Mouse (Mus musculus) WW6 (cell line): ENCODE results near the gene Dmwd.
A peak's percentile ranks its signal among the peaks of the same experiment; 100 is the strongest.

Source experiments
- DNase-seq: peaks from one replicate; pipeline ENCODE4 v3.0.0-alpha.2; 2013; ENCODE audit warnings: low read depth, low spot score

Dmwd gene

DNA sequence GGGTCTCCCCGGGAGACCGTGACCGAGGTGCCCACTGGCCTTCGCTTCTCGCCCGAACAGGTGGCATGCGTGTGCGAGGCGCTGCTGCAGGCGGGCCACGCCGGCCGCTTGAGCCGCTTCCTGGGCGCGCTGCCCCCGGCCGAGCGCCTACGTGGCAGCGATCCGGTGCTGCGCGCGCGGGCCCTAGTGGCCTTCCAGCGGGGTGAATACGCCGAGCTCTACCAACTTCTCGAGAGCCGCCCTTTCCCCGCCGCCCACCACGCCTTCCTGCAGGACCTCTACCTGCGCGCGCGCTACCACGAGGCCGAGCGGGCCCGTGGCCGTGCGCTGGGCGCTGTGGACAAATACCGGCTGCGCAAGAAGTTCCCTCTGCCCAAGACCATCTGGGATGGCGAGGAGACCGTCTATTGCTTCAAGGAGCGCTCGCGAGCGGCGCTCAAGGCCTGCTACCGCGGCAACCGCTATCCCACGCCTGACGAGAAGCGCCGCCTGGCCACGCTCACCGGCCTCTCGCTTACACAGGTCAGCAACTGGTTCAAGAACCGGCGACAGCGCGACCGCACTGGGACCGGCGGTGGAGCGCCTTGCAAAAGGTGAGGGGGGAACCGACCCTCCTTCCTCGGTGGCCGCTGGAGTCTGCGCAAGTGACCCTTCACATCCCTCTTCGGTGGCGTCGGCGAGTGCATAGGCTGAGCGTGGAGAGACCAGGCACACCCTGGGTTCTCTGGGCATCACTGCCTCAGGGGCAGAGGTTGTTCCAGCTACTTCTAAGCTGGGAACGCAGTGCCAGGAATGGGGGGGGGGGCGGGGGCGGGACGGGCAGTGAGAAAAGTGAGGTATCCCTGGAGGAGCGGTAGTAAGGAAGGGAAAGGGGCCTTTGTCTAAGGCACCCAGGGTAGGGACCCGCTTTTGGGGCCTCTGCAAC, 19.1 kb downstream of the Dmwd start:
- DNase-seq: no peak

DNA sequence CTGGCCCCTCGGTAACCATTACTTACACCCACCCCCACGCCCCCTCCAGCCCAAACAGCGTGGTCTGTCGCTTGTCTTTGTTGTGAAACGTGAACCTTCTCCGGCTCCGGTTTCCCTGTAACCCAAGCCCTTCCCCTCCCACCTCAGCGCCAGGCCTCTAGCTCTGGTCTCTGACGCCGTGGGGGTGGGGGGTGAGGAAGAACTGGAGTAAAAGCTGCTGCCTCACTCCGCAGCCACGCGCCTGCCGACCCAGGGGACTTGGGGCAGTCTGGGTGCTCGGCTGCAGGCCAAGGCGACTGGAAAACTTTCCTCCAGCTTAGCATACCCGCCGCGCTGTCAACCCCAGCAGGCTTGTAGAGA, 19.7 kb downstream of the Dmwd start:
- no peak for DNase-seq

DNA sequence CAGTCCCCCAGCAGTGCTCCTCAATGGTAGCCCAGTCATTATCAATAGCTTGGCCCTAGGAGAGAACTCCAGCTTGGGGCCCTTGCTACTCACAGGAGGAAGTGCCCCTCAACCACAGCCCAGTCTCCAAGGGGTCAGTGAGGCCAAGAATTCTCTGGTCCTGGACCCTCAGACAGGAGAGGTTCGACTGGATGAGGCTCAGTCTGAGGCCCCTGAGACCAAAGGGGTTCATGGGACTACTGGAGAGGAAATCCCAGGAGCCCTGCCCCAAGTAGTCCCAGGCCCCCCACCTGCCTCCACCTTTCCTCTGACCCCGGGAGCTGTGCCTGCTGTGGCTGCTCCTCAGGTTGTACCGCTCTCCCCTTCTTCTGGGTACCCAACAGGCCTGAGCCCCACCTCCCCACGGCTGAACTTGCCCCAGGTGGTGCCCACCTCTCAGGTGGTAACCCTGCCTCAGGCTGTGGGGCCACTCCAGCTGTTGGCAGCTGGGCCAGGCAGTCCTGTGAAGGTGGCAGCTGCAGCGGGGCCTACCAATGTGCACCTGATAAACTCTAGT, 20.5 kb downstream of the Dmwd start:
- no peak for DNase-seq

DNA sequence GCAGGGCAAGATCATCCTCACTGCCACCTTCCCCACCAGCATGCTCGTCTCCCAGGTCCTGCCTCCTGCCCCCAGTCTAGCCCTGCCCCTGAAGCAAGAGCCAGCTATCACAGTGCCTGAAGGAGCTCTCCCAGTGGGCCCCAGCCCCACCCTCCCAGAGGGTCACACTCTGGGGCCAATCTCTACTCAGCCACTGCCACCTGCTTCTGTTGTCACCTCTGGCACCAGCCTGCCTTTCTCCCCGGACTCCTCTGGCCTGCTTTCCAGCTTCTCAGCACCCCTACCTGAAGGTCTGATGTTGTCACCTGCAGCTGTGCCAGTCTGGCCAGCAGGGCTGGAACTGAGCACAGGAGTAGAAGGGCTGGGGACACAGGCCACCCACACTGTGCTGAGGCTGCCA, 21.2 kb downstream of the Dmwd start:
- DNase-seq: no peak

DNA sequence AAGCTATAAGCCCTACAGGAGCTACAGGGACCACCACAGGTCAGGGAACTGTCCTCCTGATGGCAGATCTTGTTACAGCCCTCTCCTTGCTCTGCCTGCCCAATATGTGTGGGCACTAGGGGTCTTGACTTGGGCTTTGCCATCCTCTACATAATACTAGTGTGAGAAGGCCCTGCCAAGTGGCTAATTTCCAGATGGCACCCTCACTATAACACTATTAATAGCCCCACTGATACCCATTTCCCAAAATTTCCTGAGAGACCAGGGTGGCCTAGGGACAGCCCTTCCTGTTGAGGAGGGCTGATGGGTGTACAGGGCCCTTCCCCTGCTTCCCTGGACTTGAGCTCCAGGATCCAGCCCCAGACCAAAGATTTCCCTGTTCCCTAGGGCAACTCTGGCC, 21.8 kb downstream of the Dmwd start:
- DNase-seq: no peak

DNA sequence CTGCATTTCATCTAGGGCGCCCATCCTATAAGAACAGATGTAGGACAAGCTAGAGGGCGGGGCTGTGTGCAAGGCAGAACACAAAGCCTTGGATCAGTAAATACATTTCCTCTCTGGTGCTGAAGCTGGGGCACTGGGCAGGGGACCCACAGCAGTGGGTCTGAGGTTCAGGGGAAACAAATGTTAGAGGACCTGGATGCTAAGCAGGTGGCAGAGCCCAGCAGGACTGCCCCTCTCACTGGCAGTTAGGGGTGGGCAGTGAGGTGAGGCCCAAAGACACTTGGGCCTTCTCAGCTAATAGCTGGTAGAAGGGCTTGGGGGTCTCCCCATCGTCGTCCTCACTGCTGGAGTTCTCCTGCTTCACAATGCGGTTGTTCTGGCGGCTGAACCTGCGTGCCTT, 22.8 kb downstream of the Dmwd start:
- no peak for DNase-seq

DNA sequence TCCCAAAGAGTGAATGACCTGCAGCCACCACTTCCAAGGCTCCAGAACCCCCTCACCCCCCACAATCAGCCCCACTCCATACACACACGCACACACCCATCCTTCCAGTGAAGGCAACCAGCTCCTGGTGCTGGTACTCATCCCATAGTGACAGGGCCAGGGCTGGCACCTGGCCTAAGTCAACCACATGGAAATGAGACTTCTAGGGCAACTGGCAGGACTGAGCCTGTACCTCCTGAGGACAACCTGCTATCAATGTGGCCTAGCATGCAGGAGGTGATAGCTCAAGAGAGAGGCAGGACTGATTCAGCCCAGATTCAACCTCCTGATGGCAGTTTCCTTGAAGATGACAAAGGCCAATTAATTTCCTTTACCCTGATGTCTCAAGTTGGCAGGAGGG, 24.3 kb downstream of the Dmwd start:
- DNase-seq: no peak

DNA sequence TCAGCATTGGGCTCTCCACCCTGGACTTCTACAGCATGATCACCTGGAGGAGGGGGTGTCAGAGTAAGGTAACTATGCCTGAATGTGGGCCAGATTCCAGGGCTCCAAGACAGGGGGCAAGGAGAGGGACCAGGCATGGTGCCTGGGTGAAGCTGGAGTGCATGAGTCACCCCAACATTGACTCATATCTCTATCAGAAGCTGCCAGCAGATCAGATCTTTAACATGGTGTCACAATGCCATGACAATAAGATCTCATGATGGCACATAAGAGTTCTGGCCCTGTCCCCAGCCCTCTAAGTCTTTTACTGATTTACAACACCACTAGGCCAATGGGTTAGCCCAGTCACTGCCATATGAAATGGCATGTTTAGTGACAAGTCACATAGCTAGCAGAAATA, 27.7 kb downstream of the Dmwd start:
- no peak for DNase-seq

DNA sequence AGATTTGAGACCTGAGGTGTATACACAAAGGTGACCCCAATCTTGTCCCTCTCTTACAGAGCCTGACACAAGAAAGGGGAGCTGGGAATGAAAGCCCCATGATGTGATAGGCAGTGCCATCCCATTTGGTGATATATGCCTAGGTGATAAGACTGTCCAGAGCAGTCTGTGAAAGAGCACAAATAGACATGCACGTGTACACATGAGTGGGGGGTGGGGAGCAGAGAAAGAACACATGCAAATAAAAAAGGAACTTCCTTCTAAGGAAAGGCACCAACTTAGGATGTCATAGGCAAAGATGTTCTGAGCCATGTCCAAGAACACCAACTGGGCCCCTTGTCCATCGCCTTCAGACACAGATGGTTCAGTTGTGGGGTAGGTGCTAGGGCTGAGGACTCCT, 28.5 kb downstream of the Dmwd start:
- no peak for DNase-seq

DNA sequence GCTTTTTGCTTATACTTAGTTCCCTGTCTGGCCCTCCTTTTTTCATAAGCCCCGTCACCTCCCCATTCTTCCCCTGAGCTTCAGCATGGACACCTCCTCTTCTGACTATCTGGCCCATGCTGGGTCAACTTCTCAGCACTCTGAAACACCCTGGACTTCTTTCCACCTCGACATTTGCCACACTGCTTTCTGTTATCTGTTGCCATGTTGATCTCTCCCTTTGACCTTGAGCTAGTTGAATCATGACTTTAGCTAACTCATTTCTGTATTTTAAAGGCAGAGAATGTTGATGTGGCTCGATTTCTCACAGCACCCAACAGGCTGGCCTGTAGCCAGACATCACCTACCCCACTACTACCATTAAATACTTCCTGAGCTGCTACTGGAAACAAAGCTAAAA, 31.4 kb downstream of the Dmwd start:
- DNase-seq: no peak

DNA sequence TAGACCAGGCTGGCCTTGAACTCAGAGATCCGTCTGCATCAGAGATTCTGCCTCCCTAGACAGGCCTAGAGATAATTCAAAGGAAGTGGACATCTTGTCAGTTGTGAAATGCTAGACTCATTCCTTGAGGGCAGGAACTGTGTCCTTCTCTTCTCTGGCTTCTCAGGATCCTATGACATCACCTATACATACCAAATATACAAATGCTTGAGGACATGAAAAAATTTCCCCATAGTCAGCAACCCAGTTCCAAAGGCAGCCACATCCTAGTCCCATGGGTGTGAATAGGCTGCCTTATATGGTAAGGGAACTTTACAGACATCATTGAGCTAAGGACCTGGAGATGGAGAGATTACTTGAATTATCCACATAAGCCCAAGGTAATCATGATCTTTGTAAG, 33.5 kb downstream of the Dmwd start:
- DNase-seq: no peak

DNA sequence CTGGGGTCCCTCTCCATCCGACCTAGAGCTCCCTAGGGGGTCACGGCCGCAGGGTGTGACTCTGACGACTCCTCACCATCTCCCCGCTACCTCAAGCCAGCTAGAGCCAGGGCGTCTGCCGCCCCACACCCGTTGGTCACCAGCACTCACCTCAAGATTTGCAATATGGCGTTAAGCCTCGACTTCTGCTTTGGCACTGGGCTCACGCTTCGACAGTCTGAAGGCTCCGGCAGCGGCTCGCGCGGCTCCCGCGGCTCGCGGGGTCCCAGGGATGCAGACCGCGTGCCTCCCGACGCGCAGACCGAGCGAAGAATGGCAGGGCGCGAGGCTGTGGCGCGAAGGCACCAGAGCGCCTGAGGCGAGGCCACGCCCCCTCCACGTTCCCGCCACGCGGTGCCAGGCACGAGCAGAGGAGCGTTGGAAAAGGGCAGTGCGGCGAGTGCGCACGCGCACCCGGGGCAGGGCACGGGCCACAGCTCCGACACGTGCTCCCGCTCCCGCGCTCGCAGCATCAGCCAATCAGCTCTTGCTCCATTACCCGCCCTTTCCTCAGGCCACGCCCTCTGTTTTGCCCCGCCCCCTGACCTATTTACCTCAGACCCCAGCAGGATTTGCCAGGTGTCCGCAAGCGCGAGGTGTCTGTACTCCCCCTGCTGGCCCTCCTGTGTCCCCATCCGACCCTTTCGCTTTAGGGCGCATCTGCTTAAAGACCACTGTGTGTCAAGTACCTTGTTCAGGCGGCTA, 42.2 kb downstream of the Dmwd start, which contains the start of gene Gm4969:
Gene Gm4969 (minus strand): TSS at position 341 of the 744 bp plus-strand sequence.
- peak; percentile 87 for DNase-seq

DNA sequence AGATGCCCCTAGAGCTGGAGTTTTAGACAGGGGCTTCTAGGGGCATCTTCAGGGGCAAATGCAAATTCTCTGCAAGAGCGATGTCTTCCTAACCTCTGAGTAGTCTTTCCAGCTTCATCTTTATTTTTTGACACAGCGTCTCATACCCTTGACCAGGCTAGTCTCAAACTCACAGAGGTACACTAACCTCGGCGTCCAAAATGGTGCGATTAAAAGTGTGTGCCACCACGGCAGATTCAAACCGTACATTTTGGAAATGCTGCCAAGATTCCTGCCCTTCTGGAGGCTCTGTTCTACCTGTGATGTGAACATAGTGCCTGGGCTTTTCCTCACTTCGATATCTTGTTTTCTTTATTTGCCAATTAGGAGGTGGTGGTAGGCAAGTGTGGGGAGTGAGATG, 43.1 kb downstream of the Dmwd start:
- no peak for DNase-seq

DNA sequence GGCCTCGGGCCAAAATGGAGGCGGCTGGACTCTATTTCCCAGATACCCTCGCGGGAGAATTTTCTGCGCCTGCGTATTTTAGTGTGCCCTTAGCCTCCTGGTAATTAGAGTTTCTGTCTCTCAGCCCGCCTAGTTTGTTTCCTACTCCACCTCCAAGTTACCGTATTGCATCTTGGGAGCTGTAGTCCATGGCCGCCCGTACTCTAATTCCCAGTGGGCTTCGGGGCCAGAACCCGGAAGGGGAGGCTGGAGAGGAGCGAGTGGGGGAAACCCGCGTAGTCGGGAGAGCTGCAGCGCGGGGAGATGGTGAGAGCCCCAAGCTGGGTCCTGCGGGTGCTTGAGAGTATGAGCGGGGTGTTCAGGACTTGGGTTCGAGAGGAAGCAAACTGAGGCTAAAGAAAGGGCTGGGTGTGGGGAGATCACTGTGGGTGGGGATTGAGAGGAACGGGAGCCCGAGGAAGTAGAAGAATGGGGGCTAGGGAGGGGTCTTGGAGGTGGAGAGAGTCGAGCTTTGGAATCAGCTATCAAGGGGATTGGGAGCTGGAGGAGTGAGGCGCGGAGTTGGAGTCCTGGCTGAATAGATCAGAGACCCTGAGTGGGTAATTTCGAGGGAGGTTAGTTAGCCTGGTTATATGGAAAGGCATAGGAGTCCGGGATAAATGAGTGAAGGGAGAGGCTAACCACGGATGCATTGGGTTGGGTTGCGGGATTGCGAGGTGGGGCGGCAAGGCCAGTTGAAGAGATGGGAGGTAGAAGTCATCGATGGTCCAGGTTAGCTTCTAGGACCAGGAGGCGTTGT, 43.8 kb downstream of the Dmwd start, which contains the start of gene Fbxo46:
Gene Fbxo46 (plus strand): TSS at position 229 of the 799 bp plus-strand sequence.
- DNase-seq: peak; percentile 86

DNA sequence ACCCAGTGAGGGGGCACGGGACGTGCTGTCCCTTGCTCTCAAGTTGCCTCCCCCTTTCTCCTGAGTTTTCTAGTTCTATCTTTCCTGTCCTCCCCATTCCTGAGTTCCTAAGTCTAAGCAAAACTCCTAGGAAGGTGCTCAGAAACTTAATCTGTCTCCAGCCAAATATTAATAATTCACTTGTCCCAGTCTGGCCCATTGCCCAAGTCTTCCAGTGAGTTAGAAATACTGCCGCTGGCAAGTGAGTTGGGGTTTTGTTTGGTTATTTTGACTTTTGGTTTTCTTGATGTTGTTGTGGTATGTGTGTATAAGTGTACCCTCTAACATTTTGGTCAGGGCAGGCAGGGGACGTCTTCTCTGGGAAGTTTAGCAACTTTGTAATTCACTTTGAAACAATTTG, 45.7 kb downstream of the Dmwd start:
- DNase-seq: no peak

DNA sequence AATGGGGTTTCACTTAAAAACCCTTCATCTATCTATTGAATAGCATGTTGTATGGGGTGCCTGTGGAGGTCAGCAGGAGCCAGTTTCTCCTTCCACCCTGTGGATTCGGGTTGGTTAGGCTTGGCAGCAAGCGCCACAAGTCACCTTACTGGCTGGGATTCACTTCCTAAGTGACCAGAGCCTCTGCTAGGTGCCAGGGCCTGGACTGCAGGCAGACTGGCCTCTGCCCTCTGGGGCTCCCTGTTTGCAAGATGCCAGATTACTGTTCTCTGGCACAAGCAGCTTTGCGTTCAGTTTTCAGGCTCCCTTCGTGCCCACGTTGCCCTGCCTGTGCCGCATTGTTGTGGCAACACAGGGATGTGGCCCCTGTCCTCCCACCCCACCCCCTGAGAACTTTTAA, 48.7 kb downstream of the Dmwd start:
- no peak for DNase-seq

DNA sequence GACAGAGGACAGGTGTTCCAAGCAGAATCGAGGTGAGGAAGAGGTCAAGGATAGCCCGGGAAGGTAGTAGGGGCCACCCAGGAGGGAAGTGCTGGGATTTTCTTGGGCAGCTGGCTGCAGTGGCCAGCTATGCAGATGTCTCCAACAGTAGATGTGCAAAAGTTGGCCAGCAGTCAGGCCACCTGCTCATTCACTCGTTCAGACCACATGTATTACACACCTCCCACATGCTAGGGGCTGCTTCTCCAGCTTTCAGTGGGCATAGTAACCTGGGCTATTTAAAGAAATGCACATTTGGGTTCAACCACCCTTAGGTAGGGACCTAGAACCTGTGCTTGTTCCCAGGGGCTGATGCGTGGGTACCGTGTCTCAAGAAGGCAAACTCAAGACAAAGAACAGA, 51.7 kb downstream of the Dmwd start:
- no peak for DNase-seq

DNA sequence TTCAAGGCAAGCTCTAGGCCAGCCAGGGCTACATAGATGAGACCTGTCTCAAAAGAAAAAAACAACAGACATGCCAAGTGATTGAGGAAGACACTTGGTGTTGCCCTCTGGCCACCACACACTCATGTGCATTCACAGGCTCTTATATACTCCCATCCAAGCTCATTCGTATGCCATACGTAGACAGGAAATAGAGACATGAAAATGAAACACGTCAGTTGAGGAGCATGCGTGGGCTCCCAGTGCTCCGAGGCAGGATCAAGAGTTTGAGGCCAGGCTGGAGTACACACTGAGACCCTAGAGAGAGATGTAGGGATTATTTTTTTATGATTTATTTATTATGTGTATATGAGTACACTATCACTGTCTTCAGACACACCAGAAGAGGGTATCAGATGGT, 53.4 kb downstream of the Dmwd start:
- no peak for DNase-seq

DNA sequence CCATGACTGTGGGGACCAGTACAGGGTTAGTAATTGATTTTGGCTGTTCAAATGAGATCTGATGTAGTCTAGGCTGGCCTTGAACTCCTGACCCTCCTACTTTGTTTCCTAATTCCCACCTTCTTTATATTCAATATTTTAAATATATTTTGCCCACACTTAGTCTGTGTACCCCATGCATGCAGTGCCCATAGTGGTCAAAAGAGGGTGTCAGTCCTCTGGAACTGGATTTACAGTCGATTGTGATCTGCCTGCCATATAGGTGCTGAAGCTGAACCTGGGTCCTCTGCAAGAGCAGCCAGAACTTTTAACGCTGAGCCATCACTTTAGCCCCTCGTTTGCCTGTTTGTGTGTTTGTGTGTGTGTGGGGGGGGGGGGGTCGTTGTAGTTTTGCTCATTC, 54.6 kb downstream of the Dmwd start:
- DNase-seq: no peak

DNA sequence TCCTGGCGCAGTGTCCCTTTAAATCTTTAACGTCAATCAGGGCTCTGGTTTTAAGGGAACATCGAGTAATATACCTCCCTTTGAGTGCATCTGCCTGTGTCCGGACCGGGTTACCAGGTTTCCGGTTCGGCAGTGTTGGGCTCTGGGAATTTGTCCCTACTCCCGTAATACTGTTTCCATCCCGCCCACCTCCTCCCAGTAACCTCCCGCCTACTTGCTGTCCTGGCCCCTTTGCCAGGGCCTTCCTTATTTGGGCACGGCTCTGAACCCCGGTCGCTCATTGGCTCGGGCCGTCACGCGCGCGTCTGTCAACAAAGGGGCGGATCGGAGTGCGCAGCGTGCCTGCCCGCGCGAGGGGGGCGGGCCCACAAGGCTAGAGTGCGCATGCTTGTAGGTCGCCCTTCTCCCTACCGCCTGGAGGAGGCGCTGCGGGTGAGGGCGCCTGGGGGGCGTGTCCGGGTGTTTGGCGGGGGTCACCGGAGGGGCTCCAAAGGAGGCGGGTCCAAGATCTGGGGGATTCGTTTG, 55.4 kb downstream of the Dmwd start:
- peak; percentile 93 for DNase-seq
